Mouse (Mus musculus): ENCODE results near the gene Sh3pxd2a. TPM values are rescaled to one million over a fixed set of nuclear protein-coding genes. Genes with fewer than 3 reads are reported as not detected.

Sh3pxd2a gene
- total and polyA plus RNA-seq, 2 experiments from 2014 or later = 3.4 to 47.2 TPM

GRCm38 (mm10) chr19:47473453-47473852 is 9.3 kb upstream of the Sh3pxd2a start:
- H3K4me2 ChIP-seq (ENCODE audit: low read depth, low read length) = no peak overlapping the region
- ATAC-seq (ENCODE audit: insufficient read depth, low read depth) = no peak

GRCm38 (mm10) chr19:47472881-47473400 is 8.7 kb upstream of the Sh3pxd2a start:
- no peak for TF ChIP-seq CTCF (IDR thresholded peaks at IDR 0.05; ENCODE audit: low read depth)
- TF ChIP-seq EP300 (IDR thresholded peaks at IDR 0.05; ENCODE audit: low read depth) = no peak
- Histone ChIP-seq H3K4me3 (ENCODE audit: low read depth, low read length) (no peak overlapping the region), H3K27ac (ENCODE audit: low read depth) (no peak overlapping the region), H3K36me3 (replicated peaks; ENCODE audit: control insufficient read depth, insufficient read depth, low read length) (no peaks in the 10 kb centered on the region), H3K4me2 (ENCODE audit: low read depth, low read length) (peak overlapping the region; percentile 32; the same call in 1 of the 2 replicates), H3K4me1 (ENCODE audit: control insufficient read depth, insufficient read depth) (peaks cover 6% of the 10 kb centered on the region; the same call in 1 of the 2 replicates), H3K9me3 (replicated peaks; ENCODE audit: control insufficient read depth, low read length) (no peaks in the 10 kb centered on the region), H3K9ac (replicated peaks; ENCODE audit: low read depth, low read length) (no peak overlapping the region), H3K27me3 (ENCODE audit: control insufficient read depth, insufficient read depth, low read length) (no peaks in the 10 kb centered on the region)
- peak; percentile 78 for ATAC-seq (ENCODE audit: insufficient read depth, low read depth)
- 29% methylated on average over 15 of the region's 15 CpGs for WGBS
- peak; percentile 77 for DNase-seq (ENCODE audit: low spot score)

More at GRCm38 (mm10) chr19:47473453-47473852, 9.3 kb upstream of the Sh3pxd2a start:
- Histone ChIP-seq H3K4me3 (ENCODE audit: low read depth, low read length) (no peak overlapping the region), H3K27ac (ENCODE audit: low read depth) (no peak overlapping the region), H3K4me1 (ENCODE audit: control insufficient read depth, insufficient read depth) (peaks cover 2% of the 10 kb centered on the region; the same call in 1 of the 2 replicates), H3K36me3 (replicated peaks; ENCODE audit: control insufficient read depth, insufficient read depth, low read length) (no peaks in the 10 kb centered on the region), H3K27me3 (ENCODE audit: control insufficient read depth, insufficient read depth, low read length) (no peaks in the 10 kb centered on the region), H3K9ac (replicated peaks; ENCODE audit: low read depth, low read length) (no peak overlapping the region), H3K9me3 (replicated peaks; ENCODE audit: control insufficient read depth, low read length) (no peaks in the 10 kb centered on the region)
- 80% methylated on average over 3 of the region's 3 CpGs for WGBS
- no peak for DNase-seq (ENCODE audit: low spot score)
- TF ChIP-seq EP300 (IDR thresholded peaks at IDR 0.05; ENCODE audit: low read depth) = no peak
- TF ChIP-seq CTCF (IDR thresholded peaks at IDR 0.05; ENCODE audit: low read depth) = no peak

- no peak overlapping the region for H3K4me2 ChIP-seq (ENCODE audit: low read depth, low read length)
- ATAC-seq (ENCODE audit: insufficient read depth, low read depth) = no peak
- WGBS = 69% methylated on average over 4 of the region's 4 CpGs
These were observed 7.6 kb upstream of the Sh3pxd2a start for GRCm38 (mm10) chr19:47471808-47472207.

GRCm38 (mm10) chr19:47468750-47469149 is 4.5 kb upstream of the Sh3pxd2a start:
- H3K9me3 ChIP-seq (replicated peaks; ENCODE audit: control insufficient read depth, low read length) = no peaks in the 10 kb centered on the region
- no peak overlapping the region for H3K9ac ChIP-seq (replicated peaks; ENCODE audit: low read depth, low read length)
- no peak overlapping the region for H3K4me2 ChIP-seq (ENCODE audit: low read depth, low read length)
- H3K4me1 ChIP-seq (ENCODE audit: control insufficient read depth, insufficient read depth) = peaks cover 6% of the 10 kb centered on the region; the same call in 1 of the 2 replicates
- H3K27me3 ChIP-seq (ENCODE audit: control insufficient read depth, insufficient read depth, low read length) = no peaks in the 10 kb centered on the region
- DNase-seq (ENCODE audit: low spot score) = peak; percentile 64
- H3K27ac ChIP-seq (ENCODE audit: low read depth) = no peak overlapping the region
- WGBS = 9% methylated on average over 3 of the region's 3 CpGs
- H3K4me3 ChIP-seq (ENCODE audit: low read depth, low read length) = no peak overlapping the region
- H3K36me3 ChIP-seq (replicated peaks; ENCODE audit: control insufficient read depth, insufficient read depth, low read length) = no peaks in the 10 kb centered on the region
- TF ChIP-seq EP300 (IDR thresholded peaks at IDR 0.05; ENCODE audit: low read depth) (no peak), CTCF (IDR thresholded peaks at IDR 0.05; ENCODE audit: low read depth) (no peak)
- peak; percentile 40; the same call in 1 of the 2 replicates for ATAC-seq (ENCODE audit: insufficient read depth, low read depth)

More at GRCm38 (mm10) chr19:47471808-47472207, 7.6 kb upstream of the Sh3pxd2a start:
- H3K27ac ChIP-seq (ENCODE audit: low read depth) = no peak overlapping the region
- H3K4me1 ChIP-seq (ENCODE audit: control insufficient read depth, insufficient read depth) = peaks cover 6% of the 10 kb centered on the region; the same call in 1 of the 2 replicates
- H3K4me3 ChIP-seq (ENCODE audit: low read depth, low read length) = no peak overlapping the region
- no peak overlapping the region for H3K9ac ChIP-seq (replicated peaks; ENCODE audit: low read depth, low read length)
- H3K36me3 ChIP-seq (replicated peaks; ENCODE audit: control insufficient read depth, insufficient read depth, low read length) = no peaks in the 10 kb centered on the region
- TF ChIP-seq EP300 (IDR thresholded peaks at IDR 0.05; ENCODE audit: low read depth) = no peak
- no peak for TF ChIP-seq CTCF (IDR thresholded peaks at IDR 0.05; ENCODE audit: low read depth)
- no peaks in the 10 kb centered on the region for H3K9me3 ChIP-seq (replicated peaks; ENCODE audit: control insufficient read depth, low read length)
- no peaks in the 10 kb centered on the region for H3K27me3 ChIP-seq (ENCODE audit: control insufficient read depth, insufficient read depth, low read length)
- no peak for DNase-seq (ENCODE audit: low spot score)

- H3K27me3 ChIP-seq (ENCODE audit: control insufficient read depth, insufficient read depth, low read length) = no peaks in the 10 kb centered on the region
- H3K9ac ChIP-seq (replicated peaks; ENCODE audit: low read depth, low read length) = no peak overlapping the region
- WGBS = 75% methylated on average over 8 of the region's 8 CpGs
- no peaks in the 10 kb centered on the region for H3K36me3 ChIP-seq (replicated peaks; ENCODE audit: control insufficient read depth, insufficient read depth, low read length)
- DNase-seq (ENCODE audit: low spot score) (no peak), ATAC-seq (ENCODE audit: insufficient read depth, low read depth) (no peak)
- H3K27ac ChIP-seq (ENCODE audit: low read depth) = no peak overlapping the region
- no peaks in the 10 kb centered on the region for H3K9me3 ChIP-seq (replicated peaks; ENCODE audit: control insufficient read depth, low read length)
- TF ChIP-seq EP300 (IDR thresholded peaks at IDR 0.05; ENCODE audit: low read depth) (no peak), CTCF (IDR thresholded peaks at IDR 0.05; ENCODE audit: low read depth) (no peak)
- H3K4me3 ChIP-seq (ENCODE audit: low read depth, low read length) = no peak overlapping the region
- no peak overlapping the region for H3K4me2 ChIP-seq (ENCODE audit: low read depth, low read length)
- peaks cover 20% of the 10 kb centered on the region; the same call in 1 of the 2 replicates for H3K4me1 ChIP-seq (ENCODE audit: control insufficient read depth, insufficient read depth)
These were observed 2.6 kb upstream of the Sh3pxd2a start for GRCm38 (mm10) chr19:47466775-47467174.

GRCm38 (mm10) chr19:47465467-47465866 is 1.3 kb upstream of the Sh3pxd2a start:
- no peaks in the 10 kb centered on the region for H3K36me3 ChIP-seq (replicated peaks; ENCODE audit: control insufficient read depth, insufficient read depth, low read length)
- no peak overlapping the region for H3K4me3 ChIP-seq (ENCODE audit: low read depth, low read length)
- peaks cover 24% of the 10 kb centered on the region for H3K4me1 ChIP-seq (ENCODE audit: control insufficient read depth, insufficient read depth)
- no peaks in the 10 kb centered on the region for H3K9me3 ChIP-seq (replicated peaks; ENCODE audit: control insufficient read depth, low read length)
- peak; percentile 3 for DNase-seq (ENCODE audit: low spot score)
- no peak overlapping the region for H3K9ac ChIP-seq (replicated peaks; ENCODE audit: low read depth, low read length)
- no peak overlapping the region for H3K4me2 ChIP-seq (ENCODE audit: low read depth, low read length)
- H3K27me3 ChIP-seq (ENCODE audit: control insufficient read depth, insufficient read depth, low read length) = no peaks in the 10 kb centered on the region
- no peak overlapping the region for H3K27ac ChIP-seq (ENCODE audit: low read depth)
- no peak for ATAC-seq (ENCODE audit: insufficient read depth, low read depth)
- TF ChIP-seq EP300 (IDR thresholded peaks at IDR 0.05; ENCODE audit: low read depth) (no peak), CTCF (IDR thresholded peaks at IDR 0.05; ENCODE audit: low read depth) (no peak)
- 75% methylated on average over 9 of the region's 9 CpGs for WGBS

Data from heart, postnatal 0 days (tissue).